Mouse (Mus musculus) spleen, adult 2 months (tissue): Measurements from ENCODE around the gene Nsun5.

Source experiments
- CTCF ChIP-seq: fragments of 200-500 bp; IDR thresholded peaks from 2 replicates; pipeline ENCODE4 v1.5.1; 2011; ENCODE audit warnings: mild to moderate bottlenecking, inconsistent platforms; ENCODE audit not compliant: insufficient read depth, insufficient read length, insufficient replicate concordance; ENCODE audit errors: extremely low read depth
- POLR2A ChIP-seq: fragments of 200-500 bp; IDR thresholded peaks from 2 replicates; pipeline ENCODE4 v1.6.1; 2011; ENCODE audit warnings: low read depth, low read length, inconsistent platforms

DNA sequence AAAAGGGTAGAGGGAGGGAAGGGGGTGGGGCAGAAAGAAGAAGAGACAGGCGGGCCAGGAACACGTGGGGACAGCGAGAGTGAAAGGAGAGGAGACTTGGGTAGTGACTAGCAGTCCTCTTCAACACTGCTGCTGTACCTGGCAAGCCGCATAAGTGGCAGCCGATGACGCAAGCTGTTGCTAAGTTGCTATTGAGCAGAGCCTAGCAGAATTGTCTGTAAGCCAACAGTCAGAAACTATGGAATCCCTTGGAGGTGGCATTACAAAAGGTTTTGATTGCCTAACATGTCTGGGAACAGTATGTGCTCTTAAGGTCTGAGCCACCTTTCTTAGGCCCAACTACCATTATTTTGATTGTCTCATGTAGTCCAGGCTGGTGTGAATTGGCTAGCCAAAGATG is 1.4 kb upstream of the Nsun5 start:
- TF ChIP-seq CTCF = no peak
- TF ChIP-seq POLR2A = no peak
